Mouse (Mus musculus): ENCODE data around the gene Per3. TPM values are rescaled to one million over a fixed set of nuclear protein-coding genes. Genes with fewer than 3 reads are reported as not detected.

Per3 gene
- total RNA-seq (2021), result 10 to 100 TPM in 1 of 2 experiments, 1 to 10 TPM in 1; 7.9 to 12.9 TPM
- long read RNA-seq, experiment 1, partial matches to known transcripts, result 0 of 1 reads
- long read RNA-seq, experiment 1, other reads (novel, unspliced or antisense), result 1 of 1 reads
- long read RNA-seq, experiment 2, partial matches to known transcripts, result 0 of 1 reads
- long read RNA-seq, experiment 2, other reads (novel, unspliced or antisense), result 1 of 1 reads

- intact Hi-C loops (cut with DNase I), result no loop called here
- DNase-seq, result peak; percentile 98 to 99
Observed at GRCm38 (mm10) chr4:151044037-151044943, at the start of gene Per3. TSS of gene Per3 (minus strand) at chr4:151044665.

GRCm38 (mm10) chr4:151089270-151089669, 44.8 kb upstream of the Per3 start, which contains the start of gene Gm13090:
TSS of gene Gm13090 (plus strand) at chr4:151089570.
- intact Hi-C loops (cut with DNase I), result no loop called here

GRCm38 (mm10) chr4:151088819-151089218, 44.4 kb upstream of the Per3 start:
- intact Hi-C loops (cut with DNase I), result no loop called here
- no peak for DNase-seq

More at GRCm38 (mm10) chr4:151089270-151089669, 44.8 kb upstream of the Per3 start, which contains the start of gene Gm13090:
- no peak for DNase-seq

DNA sequence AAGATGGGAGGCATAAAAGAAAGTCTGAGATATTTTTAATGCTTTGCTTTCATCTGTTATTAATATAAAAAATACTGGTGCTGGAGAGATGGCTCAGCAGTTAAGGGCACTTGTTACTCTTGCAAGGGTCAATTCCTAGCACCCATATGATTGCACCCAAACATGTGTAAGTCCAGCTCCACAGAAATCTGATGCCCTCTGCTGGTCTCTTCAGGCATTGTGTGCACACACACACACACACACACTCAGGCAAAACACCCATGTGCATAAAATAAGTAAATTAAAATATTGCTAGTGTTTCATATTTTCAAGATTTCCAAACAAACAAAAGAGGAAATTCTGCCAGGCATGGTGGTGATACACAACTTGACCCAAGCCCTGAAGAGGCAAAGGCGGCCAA, 42.9 kb upstream of the Per3 start:
- no peak for DNase-seq
- intact Hi-C loops (cut with DNase I), result no loop called here

DNA sequence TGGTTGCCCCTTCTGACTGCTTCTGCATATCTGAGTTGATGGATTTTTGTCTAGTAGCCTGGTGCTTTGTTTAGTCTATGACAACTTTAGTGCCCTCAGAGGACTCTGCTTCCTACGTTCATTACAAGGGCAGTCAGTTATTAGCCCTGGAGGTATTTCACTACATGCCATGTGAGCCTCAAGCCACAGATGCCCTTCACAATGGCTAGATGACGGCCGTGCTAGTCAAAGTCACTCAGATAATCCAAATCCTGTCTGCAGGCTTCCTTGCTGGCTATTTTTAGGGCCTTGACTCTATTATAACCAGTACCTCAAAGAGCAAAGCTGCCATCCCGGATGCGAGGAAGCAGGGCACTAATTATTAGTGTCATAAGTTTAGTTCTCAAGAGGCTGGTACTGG, 38.6 kb upstream of the Per3 start:
- no peak for DNase-seq
- intact Hi-C loops (cut with DNase I), result no loop called here

DNA sequence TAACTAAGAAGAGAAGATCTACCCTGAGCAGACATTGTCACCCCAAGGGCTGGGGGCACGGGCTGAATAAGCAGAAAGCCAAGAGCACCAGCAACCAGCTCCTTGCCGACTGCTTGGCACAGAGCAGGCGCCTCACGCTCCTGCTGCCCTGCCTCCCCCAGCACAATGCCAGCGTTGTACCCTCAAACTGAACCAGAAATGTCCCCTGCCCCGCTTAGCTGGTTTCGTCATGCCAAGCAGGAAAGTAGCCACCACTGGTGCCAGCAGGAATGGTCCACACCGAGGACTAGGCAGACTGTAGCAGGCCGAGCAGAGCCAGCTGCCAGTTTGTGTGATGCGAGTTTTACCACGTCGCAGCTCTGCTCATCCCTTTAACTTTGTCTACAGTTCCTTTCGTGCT, 37.5 kb upstream of the Per3 start:
- no peak for DNase-seq
- intact Hi-C loops (cut with DNase I), result no loop called here

- intact Hi-C loops (cut with DNase I), result no loop called here
- DNase-seq, result no peak
Observed at GRCm38 (mm10) chr4:151081355-151081754, 36.9 kb upstream of the Per3 start.

- DNase-seq, result no peak
- intact Hi-C loops (cut with DNase I), result no loop called here
Observed at GRCm38 (mm10) chr4:151074817-151075216, 30.4 kb upstream of the Per3 start.

DNA sequence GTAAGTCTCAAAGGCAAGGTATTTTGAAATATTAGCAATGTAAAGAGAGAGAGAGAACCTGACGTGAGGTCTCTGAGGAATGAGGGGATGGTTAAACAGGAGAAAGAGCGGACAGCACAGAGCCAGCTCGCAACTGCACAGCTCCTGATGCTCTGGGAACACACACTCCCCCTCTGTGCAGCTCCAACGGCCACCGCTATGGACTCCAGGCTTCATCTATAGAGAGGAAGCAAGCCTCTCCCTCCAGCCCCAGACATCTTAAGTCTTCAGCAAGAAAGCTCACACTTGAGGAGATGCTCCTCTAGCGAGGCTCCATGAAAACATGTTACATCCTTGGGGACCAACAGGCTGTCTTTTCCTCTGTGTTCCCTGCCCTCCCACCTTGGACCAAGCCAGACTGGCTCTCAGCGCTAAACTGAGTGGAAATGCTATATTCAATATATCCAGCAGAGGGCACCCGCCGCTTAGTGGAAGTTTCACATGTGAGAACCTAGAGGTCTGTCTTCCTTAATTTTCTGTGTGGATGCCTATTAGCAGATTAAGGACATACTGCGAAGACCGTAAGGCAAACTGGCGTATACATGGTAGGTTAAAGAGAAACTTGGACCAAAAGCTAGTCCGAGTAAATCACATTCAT, 28.8 kb upstream of the Per3 start:
- intact Hi-C loops (cut with DNase I), result loop anchor here (1.0 kb wide), 1 partner anchor 68 kb away; no protein-coding TSS in a partner anchor
- peak in 1 of 2 experiments; percentile 53 for DNase-seq

DNA sequence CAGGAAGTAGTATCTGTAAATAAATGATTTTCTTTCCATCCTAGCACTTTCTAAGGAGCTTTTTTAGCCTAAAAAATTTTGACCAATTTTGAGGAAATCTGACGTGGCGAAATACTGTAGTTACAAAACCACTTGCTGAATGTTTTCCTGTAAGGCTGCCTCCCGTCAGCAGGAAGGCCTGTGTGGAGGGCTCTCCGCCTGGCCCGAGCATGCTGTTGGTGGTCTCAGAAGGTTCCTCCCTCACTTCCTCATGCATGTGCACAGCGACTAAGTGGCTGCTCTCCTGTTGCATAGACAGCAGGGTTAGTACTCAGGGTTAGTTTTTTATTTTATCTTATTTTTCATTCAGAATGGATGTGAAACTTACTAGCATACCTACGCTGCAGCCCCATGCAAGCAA, 26.5 kb upstream of the Per3 start:
- intact Hi-C loops (cut with DNase I), result no loop called here
- no peak for DNase-seq

DNA sequence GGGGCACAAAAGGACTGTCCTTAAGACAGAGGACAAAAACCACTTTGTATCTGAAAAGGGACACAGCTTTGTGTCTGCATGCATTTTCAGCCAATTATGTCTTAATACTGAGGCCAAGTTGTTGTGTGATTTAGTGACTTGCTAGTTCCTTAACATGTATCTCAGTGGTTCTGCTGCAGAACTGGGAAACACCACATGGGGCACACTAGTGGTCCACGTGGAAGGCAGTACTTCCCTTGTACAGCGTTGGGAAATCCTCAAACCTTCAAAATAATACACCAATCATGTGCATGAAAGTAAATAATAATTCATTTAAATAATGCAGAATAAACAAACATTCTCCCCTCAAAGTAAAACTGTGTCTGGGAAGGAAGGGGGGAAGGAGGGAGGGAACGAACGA, 24.3 kb upstream of the Per3 start:
- intact Hi-C loops (cut with DNase I), result no loop called here
- no peak for DNase-seq

- DNase-seq, result no peak
- intact Hi-C loops (cut with DNase I), result no loop called here
Observed at GRCm38 (mm10) chr4:151059566-151059965, 15.1 kb upstream of the Per3 start.

DNA sequence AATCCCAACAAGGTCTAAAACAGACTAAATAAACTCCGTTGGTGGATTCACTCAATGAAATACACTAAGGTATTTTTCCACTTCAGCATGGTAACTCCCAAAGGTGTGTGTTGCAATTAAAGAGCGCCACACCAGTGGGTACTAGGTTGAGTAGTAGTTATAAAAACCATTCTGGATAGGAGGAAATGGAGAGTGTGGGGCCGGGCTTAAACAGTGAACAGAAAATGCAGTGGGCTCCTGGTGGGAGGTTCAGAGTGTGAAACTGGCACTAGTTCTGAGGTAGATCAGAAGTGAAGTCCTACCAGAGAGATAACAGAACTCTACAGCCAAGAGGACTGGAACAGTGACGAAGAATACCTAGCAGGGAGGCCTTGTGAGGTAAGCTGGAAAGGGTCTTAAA, 14.2 kb upstream of the Per3 start:
- intact Hi-C loops (cut with DNase I), result no loop called here
- DNase-seq, result no peak

DNA sequence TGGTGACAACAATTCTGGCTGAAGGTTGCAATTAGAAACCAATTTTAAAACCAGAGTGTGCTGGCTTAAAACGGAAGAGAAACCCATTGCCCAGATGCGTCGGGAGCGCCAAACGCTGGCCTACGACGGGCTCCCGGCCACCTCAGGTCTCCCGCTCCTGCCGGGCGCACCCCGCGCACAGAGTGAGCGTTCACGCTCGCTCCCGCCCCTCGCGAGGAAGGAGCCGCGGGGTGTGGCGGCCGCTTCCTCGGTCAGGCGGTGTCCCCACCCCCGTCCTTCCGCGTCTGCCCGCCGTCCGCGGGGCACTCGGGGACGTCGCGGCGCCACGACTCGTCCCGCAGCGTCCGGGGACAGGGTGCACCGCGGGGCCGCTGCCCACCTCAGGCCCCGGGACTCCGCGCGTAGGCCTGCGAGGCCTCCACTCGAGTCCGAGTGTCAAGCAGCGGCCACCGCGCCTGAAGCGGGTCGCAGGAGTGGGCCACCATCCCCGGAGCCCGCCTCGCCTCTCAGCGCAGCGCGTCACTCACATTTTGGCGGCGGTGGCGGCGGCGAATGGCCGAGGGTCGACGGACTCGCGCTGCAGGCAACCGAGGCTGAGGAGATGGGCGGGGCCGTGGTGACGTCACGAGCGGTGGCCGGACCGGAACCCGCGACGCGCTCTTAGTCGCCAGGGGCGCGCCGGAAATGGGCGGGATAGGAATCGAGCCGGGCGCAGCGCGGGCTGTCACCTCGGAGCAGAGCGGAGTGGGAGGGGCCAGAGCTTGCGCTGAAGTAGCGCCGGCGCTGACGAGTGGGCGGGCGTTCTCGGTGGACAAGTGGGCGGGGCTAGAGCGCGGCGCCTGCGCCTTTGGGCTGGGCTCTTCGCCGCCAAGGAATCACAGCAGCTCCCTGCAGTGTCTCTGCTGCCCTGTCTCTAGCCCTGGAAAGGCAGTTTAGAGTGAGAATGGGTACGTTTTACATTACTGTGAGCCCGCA, 13.2 kb upstream of the Per3 start, which contains the start of gene Vamp3:
TSS of gene Vamp3 (minus strand) at position 617 of the 975 bp plus-strand sequence.
- DNase-seq, result peak; percentile 97 to 99
- intact Hi-C loops (cut with DNase I), result no loop called here

DNA sequence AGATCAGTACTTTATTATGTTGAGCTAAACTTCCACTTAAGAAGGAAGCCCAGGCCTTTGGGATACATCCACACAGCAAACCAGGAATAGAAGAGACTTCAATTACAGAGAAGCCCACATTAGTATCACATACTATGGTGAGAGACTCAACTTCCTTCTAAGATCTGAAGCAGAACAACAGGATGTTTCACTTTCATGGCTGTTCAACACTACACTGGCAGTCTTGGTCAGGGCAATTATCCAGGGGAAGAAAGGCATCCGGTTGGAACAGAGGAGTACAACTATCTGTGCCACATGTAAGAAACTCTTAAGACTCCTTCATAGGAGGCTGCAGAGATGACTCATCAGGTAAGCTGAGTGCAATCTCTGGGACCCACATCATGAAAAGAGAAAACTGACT, 6.7 kb upstream of the Per3 start:
- intact Hi-C loops (cut with DNase I), result no loop called here
- DNase-seq, result no peak

- no peak for DNase-seq
- intact Hi-C loops (cut with DNase I), result no loop called here
Observed at GRCm38 (mm10) chr4:151046524-151046923, 2.1 kb upstream of the Per3 start.

- intact Hi-C loops (cut with DNase I), result no loop called here
- DNase-seq, result no peak
Observed at GRCm38 (mm10) chr4:151044944-151045570, 592 bp upstream of the Per3 start.

DNA sequence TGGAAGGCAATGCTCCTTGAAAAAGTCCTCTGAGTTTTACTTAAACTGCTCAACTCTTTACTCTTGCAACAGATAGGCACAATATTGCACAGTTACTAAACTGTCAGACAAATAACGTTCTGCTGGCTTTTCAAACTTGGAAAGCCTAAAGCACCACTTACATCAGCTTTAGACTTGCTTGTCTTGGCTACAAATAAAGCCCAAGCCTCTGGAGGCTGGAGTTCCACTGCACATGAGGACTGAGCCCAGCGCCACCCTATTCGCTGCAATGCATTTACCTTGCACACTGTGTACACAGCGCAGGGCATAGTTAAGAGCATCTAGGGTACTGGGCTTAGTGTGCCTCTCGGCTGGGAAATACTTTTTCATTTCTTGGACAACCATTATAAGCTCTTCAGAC, 1.2 kb downstream of the Per3 start:
- intact Hi-C loops (cut with DNase I), result no loop called here
- no peak for DNase-seq

- DNase-seq, result no peak
- intact Hi-C loops (cut with DNase I), result no loop called here
Observed at GRCm38 (mm10) chr4:151041506-151041905, 3.0 kb downstream of the Per3 start.

Data from gastrocnemius, postnatal 36 days (tissue).